Comparison of ENCODE assay signal across 24 mouse cellular contexts in the genomic region with DNA sequence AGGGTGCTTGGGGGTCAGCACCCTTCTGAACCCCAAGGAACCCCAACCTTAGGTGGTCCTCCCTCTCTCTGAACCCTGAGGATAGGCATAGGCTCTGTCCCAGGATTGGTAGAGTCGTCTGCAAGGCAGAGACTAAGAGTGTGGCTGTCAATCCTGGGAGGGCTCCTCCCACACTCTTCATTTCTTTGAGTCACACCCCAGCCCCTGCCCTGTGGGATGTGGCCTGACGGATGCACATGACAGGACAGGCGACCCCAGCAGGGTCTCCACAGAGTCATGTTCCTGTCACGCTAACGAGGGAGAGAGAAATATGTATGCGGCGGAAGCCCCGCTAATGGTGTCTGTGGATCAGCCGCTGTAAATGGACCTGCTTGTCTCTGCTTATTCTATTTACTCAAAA.
DNase-seq lines count a peak whose midpoint lies in the region; ATAC-seq lines count a peak whose summit lies in the region.
"Had no signal": no experiment of that assay in that cellular context is flagged by ENCODE, and none has a peak within 500 bp of the region (broad histone marks: within the 10 kb centered on the region; RNA-seq: fewer than 3 reads in every experiment).

No protein-coding gene starts in this region.

- H3K9ac ChIP-seq in forebrain, embryonic 16.5 days (replicated peaks; ENCODE audit: low read depth, low read length) = no peak overlapping the region
- H3K9ac ChIP-seq in midbrain, embryonic 13.5 days (replicated peaks) = 0 out of 2 replicates have a peak overlapping the region, but pooled peaks have one; percentile 14
- H3K9ac ChIP-seq in midbrain, embryonic 11.5 days (ENCODE audit: low read length) = no peak overlapping the region
- no peak overlapping the region; the same call in 1 of the 2 replicates for H3K9ac ChIP-seq in midbrain, embryonic 14.5 days (replicated peaks; ENCODE audit: low read length)
- H3K9ac ChIP-seq in intestine, embryonic 16.5 days (ENCODE audit: low read depth, low read length) = no peak overlapping the region
- H3K9ac ChIP-seq: embryonic facial prominence, embryonic 12.5 days; heart, embryonic 13.5 days; kidney, embryonic 15.5 days; limb, embryonic 13.5 days; liver, embryonic 14.5 days; lung, embryonic 15.5 days had no signal

- ATAC-seq in forebrain, embryonic 16.5 days = peak; percentile 52
- ATAC-seq in midbrain, embryonic 13.5 days = peak; percentile 78
- ATAC-seq in midbrain, embryonic 11.5 days (ENCODE audit: low FRiP score) = no peak
- ATAC-seq in midbrain, embryonic 14.5 days (ENCODE audit: low FRiP score, low TSS enrichment) = 0 out of 2 replicates have a peak, but pooled peaks have one; percentile 48
- ATAC-seq in intestine, embryonic 16.5 days = no peak

- no peak overlapping the region for H3K4me3 ChIP-seq in forebrain, embryonic 16.5 days (replicated peaks; ENCODE audit: low read length)
- H3K4me3 ChIP-seq in forebrain, embryonic 10.5 days = no peak overlapping the region
- H3K4me3 ChIP-seq in midbrain, embryonic 13.5 days (replicated peaks) = no peak overlapping the region
- H3K4me3 ChIP-seq in midbrain, embryonic 11.5 days (ENCODE audit: low read depth, low read length) = no peak overlapping the region
- H3K4me3 ChIP-seq in midbrain, embryonic 14.5 days (replicated peaks; ENCODE audit: low read depth, low read length) = no peak overlapping the region
- no peak overlapping the region for H3K4me3 ChIP-seq in intestine, embryonic 16.5 days (ENCODE audit: low read length)
- H3K4me3 ChIP-seq: embryonic facial prominence, embryonic 12.5 days; erythroblast, embryonic 14.5 days; heart, embryonic 13.5 days; kidney, embryonic 15.5 days; layer of hippocampus, adult 2 months; limb, embryonic 13.5 days; lung, embryonic 15.5 days had no signal

- H3K36me3 ChIP-seq in forebrain, embryonic 16.5 days (ENCODE audit: control insufficient read depth, insufficient read depth) = no peaks in the 10 kb centered on the region
- no peaks in the 10 kb centered on the region for H3K36me3 ChIP-seq in forebrain, embryonic 10.5 days (replicated peaks)
- no peaks in the 10 kb centered on the region for H3K36me3 ChIP-seq in midbrain, embryonic 13.5 days
- no peaks in the 10 kb centered on the region for H3K36me3 ChIP-seq in midbrain, embryonic 11.5 days (ENCODE audit: control insufficient read depth, insufficient read depth, low read length)
- no peaks in the 10 kb centered on the region for H3K36me3 ChIP-seq in midbrain, embryonic 14.5 days (ENCODE audit: control insufficient read depth, insufficient read depth, low read length)
- H3K36me3 ChIP-seq in intestine, embryonic 16.5 days (ENCODE audit: control insufficient read depth, insufficient read depth, low read length) = no peaks in the 10 kb centered on the region
- H3K36me3 ChIP-seq: embryonic facial prominence, embryonic 12.5 days; heart, embryonic 13.5 days; kidney, embryonic 15.5 days; limb, embryonic 13.5 days; lung, embryonic 15.5 days had no signal

- no peaks in the 10 kb centered on the region; the same call in 1 of the 2 replicates for H3K9me3 ChIP-seq in forebrain, embryonic 16.5 days (ENCODE audit: control insufficient read depth, low read length)
- no peaks in the 10 kb centered on the region for H3K9me3 ChIP-seq in forebrain, embryonic 10.5 days
- H3K9me3 ChIP-seq in midbrain, embryonic 13.5 days = peaks cover 5% of the 10 kb centered on the region
- no peaks in the 10 kb centered on the region for H3K9me3 ChIP-seq in midbrain, embryonic 11.5 days (ENCODE audit: control insufficient read depth, low read length)
- H3K9me3 ChIP-seq in midbrain, embryonic 14.5 days (ENCODE audit: control insufficient read depth, low read length) = no peaks in the 10 kb centered on the region; the same call in 1 of the 2 replicates
- H3K9me3 ChIP-seq in intestine, embryonic 16.5 days (ENCODE audit: control insufficient read depth, low read length) = no peaks in the 10 kb centered on the region
- H3K9me3 ChIP-seq: embryonic facial prominence, embryonic 12.5 days; heart, embryonic 13.5 days; kidney, embryonic 15.5 days; lung, embryonic 15.5 days had no signal

- 34% methylated on average over 9 of the region's 9 CpGs for WGBS in forebrain, embryonic 16.5 days
- WGBS in forebrain, embryonic 10.5 days = 83% methylated on average over 9 of the region's 9 CpGs
- WGBS in midbrain, embryonic 13.5 days = 40% methylated on average over 9 of the region's 9 CpGs
- WGBS in midbrain, embryonic 11.5 days = 76% methylated on average over 9 of the region's 9 CpGs
- 42% methylated on average over 9 of the region's 9 CpGs for WGBS in midbrain, embryonic 14.5 days
- 73% methylated on average over 9 of the region's 9 CpGs for WGBS in intestine, embryonic 16.5 days

- H3K27ac ChIP-seq in forebrain, embryonic 16.5 days (ENCODE audit: low read length) = peak overlapping the region; percentile 24; the same call in 1 of the 2 replicates
- H3K27ac ChIP-seq in forebrain, embryonic 10.5 days = no peak overlapping the region
- H3K27ac ChIP-seq in midbrain, embryonic 13.5 days = peak overlapping the region; percentile 62
- H3K27ac ChIP-seq in midbrain, embryonic 11.5 days (ENCODE audit: low read depth, low read length) = no peak overlapping the region
- H3K27ac ChIP-seq in midbrain, embryonic 14.5 days (replicated peaks; ENCODE audit: low read depth, low read length) = peak overlapping the region; percentile 71
- H3K27ac ChIP-seq in intestine, embryonic 16.5 days (ENCODE audit: low read length) = no peak overlapping the region
- H3K27ac ChIP-seq: embryonic facial prominence, embryonic 12.5 days; heart, embryonic 13.5 days; kidney, embryonic 15.5 days; layer of hippocampus, adult 2 months; limb, embryonic 13.5 days; liver, embryonic 14.5 days; lung, embryonic 15.5 days had no signal

- H3K4me1 ChIP-seq in forebrain, embryonic 16.5 days (replicated peaks; ENCODE audit: control insufficient read depth, insufficient read depth, low read length) = no peaks in the 10 kb centered on the region
- H3K4me1 ChIP-seq in forebrain, embryonic 10.5 days = peaks cover 11% of the 10 kb centered on the region
- H3K4me1 ChIP-seq in midbrain, embryonic 13.5 days (replicated peaks) = peaks cover 15% of the 10 kb centered on the region; the same call in 1 of the 2 replicates
- no peaks in the 10 kb centered on the region for H3K4me1 ChIP-seq in midbrain, embryonic 11.5 days (ENCODE audit: control insufficient read depth, insufficient read depth, low read length)
- H3K4me1 ChIP-seq in midbrain, embryonic 14.5 days (ENCODE audit: control insufficient read depth, insufficient read depth, low read length) = peaks cover 10% of the 10 kb centered on the region
- H3K4me1 ChIP-seq in intestine, embryonic 16.5 days (ENCODE audit: control insufficient read depth, insufficient read depth, low read length) = no peaks in the 10 kb centered on the region
- H3K4me1 ChIP-seq: lung, embryonic 15.5 days had no signal

- DNase-seq in forebrain, embryonic 10.5 days (ENCODE audit: extremely low spot score, low spot score) = no peak
- DNase-seq in midbrain, embryonic 11.5 days (ENCODE audit: low spot score, missing footprints) = no peak
- peak; percentile 44 for DNase-seq in midbrain, embryonic 14.5 days
- no peak for DNase-seq in yolk sac, embryonic 10.5 days (ENCODE audit: low spot score)
- DNase-seq: cerebellum, adult 2 months; cerebellum, postnatal 36 days; gastrocnemius, postnatal 10 days; heart, adult 18-20 months; layer of hippocampus, postnatal 36 days; lung, postnatal 4 days; right cerebral cortex, postnatal 25 days; thymus, postnatal 4 days had no signal

- H3K27me3 ChIP-seq in forebrain, embryonic 16.5 days (replicated peaks; ENCODE audit: control insufficient read depth, insufficient read depth, low read length) = no peaks in the 10 kb centered on the region
- H3K27me3 ChIP-seq in forebrain, embryonic 10.5 days (ENCODE audit: poor library complexity, severe bottlenecking) = no peaks in the 10 kb centered on the region
- no peaks in the 10 kb centered on the region for H3K27me3 ChIP-seq in midbrain, embryonic 13.5 days
- H3K27me3 ChIP-seq in midbrain, embryonic 11.5 days (ENCODE audit: control insufficient read depth, insufficient read depth, low read length) = no peaks in the 10 kb centered on the region
- H3K27me3 ChIP-seq in midbrain, embryonic 14.5 days (ENCODE audit: control insufficient read depth, insufficient read depth, low read length) = no peaks in the 10 kb centered on the region
- no peaks in the 10 kb centered on the region for H3K27me3 ChIP-seq in intestine, embryonic 16.5 days (replicated peaks; ENCODE audit: control insufficient read depth, insufficient read depth, low read length)
- H3K27me3 ChIP-seq: CH12.LX; embryonic facial prominence, embryonic 12.5 days; heart, embryonic 13.5 days; kidney, embryonic 15.5 days; lung, embryonic 15.5 days had no signal

- no peak overlapping the region for H3K4me2 ChIP-seq in forebrain, embryonic 16.5 days (ENCODE audit: low read length)
- peak overlapping the region; percentile 13; the same call in 1 of the 2 replicates for H3K4me2 ChIP-seq in midbrain, embryonic 13.5 days (replicated peaks)
- no peak overlapping the region for H3K4me2 ChIP-seq in midbrain, embryonic 11.5 days
- peak overlapping the region; percentile 16 for H3K4me2 ChIP-seq in midbrain, embryonic 14.5 days (ENCODE audit: low read length)
- H3K4me2 ChIP-seq in intestine, embryonic 16.5 days (ENCODE audit: low read depth, low read length) = no peak overlapping the region
- H3K4me2 ChIP-seq: embryonic facial prominence, embryonic 12.5 days; heart, embryonic 13.5 days; kidney, embryonic 15.5 days; limb, embryonic 13.5 days; lung, embryonic 15.5 days had no signal

Comparison
In these comparisons a context has a peak if more than half of its experiments do, and no peak if none do; other contexts are left out.
1. ATAC-seq: peak in forebrain, embryonic 16.5 days (single experiment), midbrain, embryonic 13.5 days (single experiment) and midbrain, embryonic 14.5 days (single experiment); none in midbrain, embryonic 11.5 days (single experiment) and intestine, embryonic 16.5 days (single experiment).
2. H3K27ac ChIP-seq: peak in forebrain, embryonic 16.5 days (single experiment), midbrain, embryonic 13.5 days (single experiment) and midbrain, embryonic 14.5 days (single experiment); none in forebrain, embryonic 10.5 days (single experiment), midbrain, embryonic 11.5 days (single experiment) and intestine, embryonic 16.5 days (single experiment).
3. H3K4me2 ChIP-seq: peak in midbrain, embryonic 13.5 days (single experiment) and midbrain, embryonic 14.5 days (single experiment); none in forebrain, embryonic 16.5 days (single experiment), midbrain, embryonic 11.5 days (single experiment) and intestine, embryonic 16.5 days (single experiment).